Mouse (Mus musculus) telencephalon, adult 2 months (tissue): ENCODE results near the gene Maats1.
A peak's percentile ranks its signal among the peaks of the same experiment; 100 is the strongest.

Source experiments
- DNase-seq: peaks from one replicate; pipeline ENCODE4 v3.0.0-alpha.2; 2011; ENCODE audit warnings: low read depth, low spot score

The Maats1 gene

DNA sequence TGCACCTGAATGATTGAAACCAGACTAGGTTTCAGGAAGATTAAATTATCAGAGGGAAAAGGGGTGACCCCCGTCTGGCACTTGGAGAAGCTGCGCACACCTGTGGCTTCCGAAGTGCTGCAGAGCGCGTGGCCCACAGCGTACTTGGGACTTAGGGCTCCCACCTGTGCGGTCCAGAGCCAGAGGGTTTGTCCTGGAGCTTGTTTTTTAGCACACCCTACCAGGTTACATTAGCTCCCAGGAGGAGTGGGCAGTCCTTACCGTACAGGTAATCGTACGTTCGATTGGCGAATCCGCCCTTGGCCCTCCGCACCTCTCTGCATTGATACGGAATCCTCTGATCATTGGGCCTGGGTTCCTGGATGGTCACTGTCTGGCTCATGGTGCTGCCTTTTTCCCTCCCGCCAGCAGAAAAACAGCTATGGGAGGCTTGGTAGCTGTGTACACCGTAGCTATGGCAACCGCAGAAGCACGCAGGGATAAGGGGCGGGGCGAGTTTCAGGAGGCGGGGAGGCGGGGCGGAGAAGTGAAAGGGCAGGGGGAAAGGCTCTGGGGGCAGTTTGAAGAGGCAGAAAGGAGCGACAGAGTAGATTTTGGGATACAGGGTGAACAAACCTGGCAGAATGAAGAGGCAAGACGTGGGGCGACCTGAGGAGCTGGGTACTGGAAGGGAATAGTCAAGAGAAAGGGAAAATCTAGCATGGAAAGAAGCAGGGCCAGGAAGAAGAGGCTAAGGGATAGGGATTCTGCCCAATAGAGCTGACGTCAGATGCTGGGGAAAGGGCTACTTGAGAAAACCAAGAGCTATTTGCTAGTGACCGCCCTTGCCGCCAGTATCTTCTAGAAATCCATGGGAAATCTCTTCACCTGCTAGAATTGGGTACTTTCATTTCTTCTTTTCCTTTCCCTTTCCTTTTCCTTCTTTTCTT is at the start of gene Maats1:
Gene Maats1, minus strand, starts transcription at position 748 of the 929 bp plus-strand sequence.
- DNase-seq, result peak; percentile 40

DNA sequence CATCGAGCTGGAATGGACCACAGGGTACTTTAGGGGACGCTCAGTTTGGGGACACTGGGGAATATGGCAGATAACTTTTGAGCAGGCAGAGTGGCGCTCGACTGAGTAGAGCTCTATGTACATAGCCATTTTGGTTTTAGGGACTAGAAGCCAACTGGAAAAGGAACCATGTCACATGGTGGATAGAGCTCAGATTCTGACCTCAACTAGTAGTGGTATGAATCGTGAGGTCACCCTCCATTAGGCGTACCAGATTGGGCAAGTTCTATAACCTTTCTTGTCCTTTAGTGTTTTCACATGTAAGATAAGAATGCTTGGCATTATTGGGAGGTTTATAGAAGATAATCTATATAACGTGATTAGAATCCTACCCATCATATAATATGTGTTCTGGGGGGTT is 48.4 kb upstream of the Maats1 start:
- DNase-seq, result no peak

DNA sequence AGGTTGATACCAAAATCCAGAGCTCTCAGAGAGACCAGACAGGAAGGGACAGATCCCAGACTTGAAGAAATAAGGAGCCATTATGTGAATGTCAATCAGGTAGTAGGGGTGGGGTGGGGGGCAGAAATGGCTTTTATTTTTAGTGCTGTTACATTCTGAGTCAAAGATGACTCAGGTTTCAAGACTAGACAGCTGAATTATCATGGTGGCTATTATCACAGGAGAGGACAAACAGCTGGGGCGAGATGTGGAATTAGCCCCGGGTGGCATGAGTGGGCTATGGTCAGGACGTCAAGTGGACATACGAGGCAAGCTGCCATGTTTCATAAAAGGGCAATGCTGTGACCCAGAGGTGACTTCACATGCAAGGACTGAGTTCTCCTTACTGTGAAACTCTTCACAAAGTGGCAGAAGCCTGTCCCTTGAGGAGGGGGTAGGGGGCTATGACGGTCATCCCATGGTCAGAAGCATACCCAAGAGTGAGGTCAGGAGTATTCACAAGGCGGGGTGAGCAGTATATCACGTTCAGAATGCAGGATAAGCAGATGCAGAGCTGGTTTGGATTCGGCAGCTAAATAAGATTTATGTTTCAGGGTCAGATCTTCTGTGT is 47.4 kb upstream of the Maats1 start:
- no peak for DNase-seq

DNA sequence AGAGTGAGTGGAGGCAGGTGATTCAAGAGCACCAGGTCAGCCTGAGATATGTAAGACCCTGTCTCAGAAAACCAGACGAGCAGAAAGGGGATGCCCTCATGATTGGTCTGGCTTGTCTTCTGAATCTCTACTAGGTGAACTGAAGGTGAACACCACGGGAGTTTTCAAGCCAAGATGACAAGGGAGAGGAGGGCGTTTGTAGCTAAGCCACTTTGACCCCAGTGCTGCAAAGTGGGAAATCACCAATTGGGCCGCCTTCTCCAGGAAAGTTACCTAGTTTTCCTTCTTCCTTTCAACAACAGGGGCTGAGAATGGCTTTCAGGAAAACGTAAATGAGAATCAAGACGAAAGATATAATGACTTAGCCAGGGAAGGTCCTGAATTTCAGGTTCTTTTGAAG is 46.8 kb upstream of the Maats1 start:
- no peak for DNase-seq

DNA sequence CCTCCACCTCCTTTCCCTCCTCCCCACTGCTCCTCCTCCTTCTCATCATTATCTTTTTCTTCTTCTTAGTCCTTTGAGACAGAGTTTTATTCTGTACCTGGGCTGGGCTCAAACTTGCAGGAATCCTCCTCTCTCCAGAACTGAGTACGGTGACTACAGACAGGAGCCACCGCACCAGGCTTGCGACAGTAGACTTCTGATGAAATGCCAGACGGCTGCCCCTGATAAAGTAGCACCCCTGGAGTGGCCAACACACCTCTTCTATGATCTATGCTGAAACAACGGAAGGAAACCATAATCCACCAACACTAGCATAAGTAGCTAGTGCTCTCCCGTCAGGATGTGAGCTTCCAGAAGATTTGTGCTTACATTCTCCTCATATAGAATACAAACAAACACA is 45.4 kb upstream of the Maats1 start:
- DNase-seq, result no peak

DNA sequence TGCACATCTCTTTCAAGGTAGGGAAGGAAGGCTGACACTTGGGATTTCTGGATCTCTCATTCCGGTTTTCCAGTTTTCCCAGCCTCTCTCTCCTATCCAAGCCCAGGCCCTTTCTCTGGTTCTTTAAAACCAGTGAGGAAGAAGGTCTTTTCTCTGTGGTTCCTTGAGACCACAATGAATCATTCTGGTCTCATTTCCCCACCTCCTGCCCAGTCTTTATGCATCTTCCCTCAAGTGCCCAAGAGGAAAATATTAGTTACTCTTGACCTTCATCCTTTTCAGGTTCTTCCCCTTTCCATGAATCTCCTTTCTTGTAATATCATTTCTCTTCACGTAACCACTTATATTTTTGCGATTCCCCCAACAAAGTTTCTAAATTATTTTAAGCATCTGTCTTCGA is 43.8 kb upstream of the Maats1 start:
- no peak for DNase-seq

DNA sequence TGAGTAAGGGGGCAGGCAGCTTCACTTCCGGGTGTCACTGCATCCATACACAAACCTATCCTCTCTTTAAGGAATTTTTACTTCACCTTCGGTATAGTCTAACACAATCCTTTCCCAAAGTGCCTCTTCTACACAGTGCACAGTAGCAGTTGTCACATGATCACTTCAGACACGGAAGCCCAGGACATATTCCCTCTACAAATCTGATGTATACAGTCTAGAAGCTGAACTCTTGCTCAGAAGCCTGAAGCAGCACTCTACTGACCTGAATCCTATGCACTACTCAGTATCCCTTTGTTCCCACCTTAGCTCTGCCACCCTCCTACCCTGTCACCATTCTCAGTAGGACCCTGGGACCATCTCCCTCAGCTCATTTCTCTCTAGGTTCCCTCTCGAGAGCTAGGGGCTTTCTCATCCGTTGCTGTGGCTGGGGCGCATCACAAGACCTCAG is 43.3 kb upstream of the Maats1 start:
- DNase-seq, result no peak

DNA sequence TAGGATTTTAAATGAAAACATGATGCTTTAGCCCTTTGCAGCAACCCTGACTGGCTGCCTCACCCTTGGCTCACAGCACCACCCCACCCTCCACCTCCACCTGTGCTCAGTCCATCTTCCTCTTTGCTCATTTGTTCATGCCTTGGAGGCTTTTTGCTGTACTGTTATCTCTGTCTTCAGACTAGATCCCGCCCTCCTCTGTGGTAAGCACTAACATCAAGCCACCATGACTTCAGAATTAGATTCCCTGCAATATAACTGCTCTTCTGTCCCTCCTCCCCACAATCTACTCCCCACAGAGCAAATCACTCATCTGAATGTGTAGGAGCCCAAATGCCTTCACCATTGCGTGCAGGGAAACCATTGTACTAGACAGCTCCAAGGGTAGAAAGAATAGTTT is 41.7 kb upstream of the Maats1 start:
- no peak for DNase-seq

DNA sequence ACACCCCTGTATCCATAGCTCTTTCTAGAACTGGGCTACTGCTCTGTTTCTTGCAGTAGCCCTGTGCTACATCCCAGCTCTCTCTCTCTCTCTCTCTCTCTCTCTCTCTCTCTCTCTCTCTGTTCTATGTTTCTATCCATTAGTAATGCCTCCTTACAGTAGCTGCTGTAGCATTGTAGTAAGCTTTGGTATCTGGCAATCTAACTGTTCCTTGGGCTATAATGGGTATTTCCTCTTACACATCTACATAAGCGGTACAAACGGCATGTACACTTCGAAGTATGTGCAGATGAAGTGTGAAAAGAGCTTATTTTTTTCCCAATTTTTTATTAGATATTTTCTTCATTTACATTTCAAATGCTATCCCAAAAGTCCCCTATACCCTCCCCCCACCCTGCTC is 38.0 kb upstream of the Maats1 start:
- DNase-seq, result no peak

DNA sequence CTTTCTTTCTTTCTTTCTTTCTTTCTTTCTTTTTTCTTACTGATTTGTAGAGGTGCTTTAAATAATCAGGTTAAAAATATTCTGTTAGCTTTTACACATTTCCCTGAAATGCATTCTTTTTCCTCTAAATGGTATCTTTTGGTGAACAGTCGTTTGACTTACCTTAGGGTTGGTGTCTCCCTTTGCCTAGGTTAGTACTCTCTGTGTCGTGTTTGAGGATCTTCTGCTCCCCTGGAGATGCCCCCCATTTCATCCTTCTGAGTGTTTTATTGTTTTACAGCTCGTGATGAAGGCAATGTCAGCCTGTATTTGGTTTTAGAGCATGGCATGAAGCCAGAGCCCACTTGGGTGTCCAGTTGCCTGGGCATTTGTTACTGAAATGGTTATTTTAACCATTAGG is 37.5 kb upstream of the Maats1 start:
- DNase-seq, result no peak

DNA sequence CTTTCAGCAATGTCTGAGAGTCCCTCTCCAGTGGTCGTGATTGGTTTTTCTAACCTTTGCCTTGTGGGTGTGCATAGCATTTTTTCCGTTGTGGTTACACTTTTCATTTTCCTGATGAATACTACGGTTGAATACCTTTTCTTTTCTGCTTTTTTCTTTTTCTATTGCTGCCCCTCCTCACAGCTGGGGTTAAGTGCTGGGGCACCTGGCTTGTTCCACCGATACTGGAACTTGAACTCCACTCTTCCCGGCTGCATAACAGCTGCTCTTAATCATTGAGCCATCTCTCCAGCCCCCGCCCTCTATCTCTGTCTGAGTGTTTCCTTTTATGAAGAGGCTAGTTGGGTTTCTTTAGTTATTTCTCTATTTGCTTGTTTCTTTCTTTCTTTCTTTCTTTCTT is 37.1 kb upstream of the Maats1 start:
- DNase-seq, result no peak

DNA sequence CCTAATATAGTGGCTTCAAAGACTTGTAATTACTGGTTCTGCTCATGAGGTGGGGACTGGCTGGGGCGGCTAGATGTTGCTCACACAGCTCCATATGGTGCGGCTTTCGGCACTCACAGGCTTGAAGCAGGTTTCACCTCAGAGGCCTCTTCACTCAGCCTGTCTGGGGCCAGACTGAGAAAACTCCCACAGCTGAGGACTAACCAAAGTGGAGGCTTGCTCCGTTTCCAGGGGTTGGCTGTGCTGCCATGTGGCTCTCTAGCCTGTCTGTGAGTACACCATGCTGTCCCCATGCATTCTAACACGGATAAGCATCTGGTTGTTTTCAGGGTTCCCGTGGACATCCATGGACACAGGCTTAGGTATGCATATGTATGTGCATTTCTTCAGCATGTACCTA is 36.6 kb upstream of the Maats1 start:
- no peak for DNase-seq

DNA sequence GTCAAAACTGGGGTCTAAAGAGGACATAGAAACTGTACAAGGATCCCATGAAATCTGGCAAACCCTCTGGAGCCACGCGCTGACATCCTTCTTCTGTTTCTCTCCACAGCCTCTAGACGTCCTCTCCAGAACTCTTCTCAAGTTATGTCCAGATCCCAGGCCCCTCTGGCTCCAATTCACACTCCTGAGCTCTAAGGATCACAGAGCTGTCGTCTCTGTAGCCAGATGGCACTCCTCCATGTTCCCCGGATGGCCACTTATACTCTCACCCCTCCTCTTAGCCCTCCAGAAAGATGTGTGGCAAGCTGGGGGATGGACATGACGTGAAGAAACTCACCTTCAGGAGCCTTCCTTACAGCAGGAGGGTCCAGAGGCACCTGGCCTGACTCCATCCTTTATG is 35.6 kb upstream of the Maats1 start:
- DNase-seq, result no peak

DNA sequence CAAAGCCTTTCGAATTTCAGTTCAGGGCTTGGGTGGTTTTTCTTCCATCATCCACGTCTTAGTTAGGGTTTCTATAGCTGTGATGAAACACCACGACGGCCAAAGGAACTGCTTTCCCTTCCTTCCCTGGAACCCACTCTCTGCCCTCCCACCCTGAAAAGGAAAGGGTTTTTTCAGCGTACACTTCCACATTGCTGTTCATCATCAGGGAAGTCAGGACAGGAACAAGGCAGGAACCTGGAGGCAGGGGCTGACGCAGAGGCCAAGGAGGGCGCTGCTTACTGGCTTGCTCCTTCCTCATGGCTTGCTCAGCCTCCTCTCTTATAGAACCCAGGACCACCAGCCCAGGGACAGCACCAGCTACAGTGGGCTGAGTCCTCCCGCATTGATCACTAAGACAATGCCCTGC is 34.9 kb upstream of the Maats1 start:
- DNase-seq, result no peak

DNA sequence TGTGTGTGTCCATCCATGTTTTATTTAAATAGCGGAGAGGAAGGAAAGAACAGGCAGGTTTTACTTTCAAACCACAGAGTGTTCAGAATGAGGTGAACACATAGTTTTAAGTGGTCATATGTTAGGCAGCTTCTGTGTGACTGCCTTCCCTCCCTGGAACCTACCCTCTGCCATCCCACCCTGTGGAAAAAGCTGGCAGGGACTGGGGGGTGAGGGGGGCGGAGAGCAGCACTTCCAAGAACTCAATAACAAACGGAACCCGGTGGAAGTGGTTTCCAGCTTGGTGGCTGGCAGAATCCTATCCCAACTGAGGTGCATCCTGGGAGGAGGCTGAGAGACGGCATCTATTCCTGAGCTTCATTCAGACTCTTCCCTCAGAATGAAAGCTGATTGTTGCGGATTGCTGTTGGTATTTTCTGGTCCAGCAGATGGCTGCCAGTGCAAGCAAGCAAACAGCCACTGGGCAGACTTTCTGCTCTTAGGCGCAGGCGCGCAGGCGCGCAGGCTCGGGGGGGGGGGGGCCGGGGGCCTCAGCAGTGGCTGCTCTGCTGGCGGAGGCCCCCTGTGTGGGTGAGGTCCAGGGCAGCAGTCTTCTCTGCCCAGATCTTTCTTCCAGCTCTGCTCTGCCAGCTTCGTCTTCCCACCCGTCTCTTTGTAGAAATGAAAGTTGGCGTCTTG is 34.4 kb upstream of the Maats1 start:
- DNase-seq, result peak; percentile 56

DNA sequence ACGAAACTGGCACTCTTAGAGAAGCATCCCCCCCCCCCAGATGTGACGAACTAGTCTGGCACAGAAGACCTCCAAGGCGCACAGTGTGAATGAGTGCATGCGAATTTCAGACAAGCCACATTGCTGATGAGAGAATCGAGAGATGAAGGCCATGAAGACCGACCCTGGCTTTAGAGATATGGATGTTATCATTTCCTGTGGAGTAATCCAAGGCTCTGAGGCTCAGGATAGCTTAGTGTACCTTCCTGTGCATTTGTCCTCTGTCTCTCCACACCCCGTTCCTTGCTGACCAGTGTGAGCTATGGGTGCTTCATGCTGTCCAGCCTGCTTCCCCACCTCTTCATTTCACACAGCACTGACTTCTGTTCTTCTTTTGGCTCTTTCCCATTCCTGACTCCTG is 33.2 kb upstream of the Maats1 start:
- no peak for DNase-seq

DNA sequence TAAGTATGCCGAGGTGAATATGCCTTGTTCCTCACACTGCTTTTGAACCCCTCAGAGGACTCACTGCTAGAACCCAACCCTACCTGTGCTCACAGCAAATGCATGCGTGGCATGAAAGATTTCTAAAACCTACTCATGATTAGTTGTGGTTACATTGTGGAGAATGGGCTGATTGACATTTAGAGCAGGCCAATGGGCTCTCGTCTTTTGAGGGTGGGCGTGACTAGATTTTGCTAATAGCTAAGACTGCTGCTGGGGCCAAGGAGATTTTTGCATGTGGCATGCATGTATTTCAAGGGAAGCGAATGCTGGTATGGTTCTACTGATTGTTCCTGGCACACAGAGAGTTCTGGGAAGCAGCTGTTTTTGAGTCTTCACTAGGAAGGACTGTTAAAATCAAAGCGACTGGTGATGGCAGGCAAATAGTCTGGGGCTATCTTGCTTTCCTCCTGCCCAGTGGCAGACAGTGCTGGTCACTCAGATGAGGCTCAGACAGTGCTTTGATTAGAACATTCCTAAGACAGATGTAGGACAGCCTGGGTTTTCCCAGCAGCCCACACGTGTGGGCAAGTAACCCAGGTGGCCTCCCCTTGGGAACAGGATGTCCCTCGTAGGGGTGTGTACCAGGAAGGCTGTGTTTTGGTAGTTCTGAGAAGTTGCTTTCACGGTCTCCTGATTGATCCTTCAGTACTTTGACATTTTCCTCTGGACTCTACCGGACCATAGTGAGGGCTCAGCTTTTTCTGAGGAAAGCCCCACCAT is 32.6 kb upstream of the Maats1 start:
- no peak for DNase-seq

DNA sequence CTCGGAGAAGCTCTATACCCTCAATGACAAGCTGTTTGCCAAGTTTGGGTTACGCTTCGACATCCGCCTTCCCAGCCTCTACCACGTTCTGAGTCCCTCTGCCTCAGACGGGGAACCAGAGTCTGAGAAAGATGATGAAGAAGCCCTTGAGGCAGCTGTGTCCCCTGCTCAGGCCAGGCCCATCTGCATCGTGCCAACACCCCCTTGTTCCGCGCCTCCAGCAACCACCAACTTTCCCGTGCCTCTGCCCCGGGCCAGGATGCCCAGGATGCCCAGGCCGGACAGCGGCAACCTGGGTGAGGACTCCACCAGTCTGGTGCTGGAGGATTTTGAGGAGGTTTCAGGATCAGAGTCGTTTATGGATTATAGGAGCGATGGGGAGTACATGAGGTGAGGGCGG is 32.0 kb upstream of the Maats1 start:
- no peak for DNase-seq

DNA sequence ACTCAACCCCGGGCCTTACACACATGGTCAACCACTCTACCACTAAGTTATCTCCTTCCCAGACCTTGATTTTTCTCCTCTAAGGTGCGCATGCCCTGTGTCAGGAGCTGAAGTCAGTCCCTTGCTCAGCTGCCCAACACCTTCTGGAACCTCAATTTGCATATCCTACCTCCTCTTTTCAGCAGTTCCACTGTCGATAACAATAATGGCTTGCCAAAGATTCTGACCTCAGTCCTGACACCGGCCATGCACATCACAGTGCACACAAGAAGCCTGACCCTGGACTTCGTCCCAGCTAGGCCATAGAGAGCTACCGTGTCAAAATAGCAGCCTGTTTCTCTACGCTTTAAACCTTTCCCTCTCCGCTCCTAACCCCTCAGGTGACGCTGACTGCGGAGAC is 31.5 kb upstream of the Maats1 start:
- DNase-seq, result no peak

DNA sequence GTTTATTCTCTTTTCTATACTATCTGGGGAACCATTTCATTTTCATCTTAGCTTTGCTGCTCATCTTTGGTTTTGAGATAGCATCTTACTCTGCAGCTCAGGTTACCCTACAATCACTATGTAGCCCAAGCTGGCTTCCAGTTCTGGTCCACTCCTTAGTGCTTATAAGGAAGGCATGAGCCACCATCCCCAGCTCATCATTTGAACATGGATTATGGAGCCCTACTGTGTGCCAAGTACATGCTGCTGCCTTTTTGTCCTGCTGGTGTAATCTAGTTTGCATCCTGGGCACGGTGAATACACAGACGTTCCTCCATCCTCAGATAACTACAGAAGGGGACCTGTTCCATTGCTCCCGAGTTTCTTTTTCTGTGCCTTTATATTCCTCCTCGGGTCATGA is 30.9 kb upstream of the Maats1 start:
- DNase-seq, result no peak

DNA sequence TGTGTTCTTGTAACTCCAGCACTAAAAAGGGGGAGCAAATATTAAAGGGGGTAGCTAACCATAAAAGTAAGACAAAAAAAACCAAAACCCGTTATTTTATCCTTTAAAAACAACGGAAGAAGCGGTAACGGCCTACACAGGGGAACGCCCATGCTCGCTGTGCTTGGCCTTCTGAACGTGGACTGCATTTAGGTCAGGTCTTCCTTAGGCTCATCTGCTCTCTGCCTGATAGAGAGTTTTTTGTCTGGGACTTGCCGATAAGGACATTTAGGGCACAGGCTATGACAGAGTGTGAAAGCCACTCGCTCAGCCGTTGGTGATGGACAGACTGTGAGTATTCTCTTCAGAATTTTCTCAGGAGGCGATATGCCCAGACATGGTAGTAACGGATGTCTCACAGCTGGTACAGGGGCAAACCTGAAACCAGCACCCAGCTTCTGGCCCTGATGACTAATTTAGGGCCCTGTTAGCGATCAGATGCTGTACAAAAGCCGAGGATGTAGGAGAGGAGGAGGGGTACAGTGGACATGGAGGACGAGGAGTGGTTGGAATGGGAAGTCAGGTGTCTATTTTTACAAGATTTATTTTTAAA is 29.9 kb upstream of the Maats1 start:
- DNase-seq, result no peak
